Mouse (Mus musculus) embryo, embryonic 10.5 days (tissue): ENCODE measurements around the gene Cbs.
A peak's percentile ranks its signal among the peaks of the same experiment; 100 is the strongest.

ENCODE experiments used
- DNase-seq: peaks from one replicate; pipeline ENCODE4 v3.0.0-alpha.2; 2015; ENCODE audit warnings: low spot score

Gene Cbs

DNA sequence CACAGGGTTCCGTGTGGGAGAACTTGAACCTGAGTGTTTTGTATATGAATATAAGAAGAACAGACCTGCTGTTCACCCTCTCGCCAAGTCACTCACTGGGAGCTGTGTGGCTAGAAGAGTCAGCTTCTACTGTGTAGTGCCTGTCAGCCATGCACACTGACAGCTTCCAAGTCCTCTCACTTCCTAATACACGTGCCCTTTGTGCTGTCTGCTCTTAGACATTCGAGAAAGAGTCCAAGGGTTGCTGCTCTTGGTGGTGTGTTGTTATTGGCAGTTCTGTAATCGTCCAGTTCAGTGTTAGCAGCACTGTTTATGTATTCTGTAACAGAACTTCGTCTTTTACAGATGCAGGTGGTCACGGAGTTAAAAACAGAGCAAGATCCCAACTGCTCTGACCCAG, 48.9 kb downstream of the Cbs start:
- no peak for DNase-seq

DNA sequence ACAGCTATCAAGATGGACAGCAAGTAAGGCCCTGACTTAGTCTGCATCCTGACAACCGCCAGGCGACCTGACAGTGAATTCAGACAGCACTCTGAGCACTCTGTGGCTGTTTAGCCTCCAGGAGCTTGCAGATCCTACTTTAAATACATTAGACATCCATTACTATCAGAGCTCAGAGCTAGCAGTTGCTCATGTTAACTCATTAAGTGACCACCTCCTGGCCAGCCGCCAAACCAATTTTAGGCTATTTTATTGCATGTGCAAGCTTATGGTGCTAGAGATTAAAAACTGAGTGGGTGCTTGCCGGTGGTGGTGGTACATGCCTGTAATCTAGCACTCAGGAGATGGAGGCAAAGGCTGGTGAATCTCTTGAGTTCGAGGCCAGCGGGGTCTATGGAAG, 53.3 kb downstream of the Cbs start:
- no peak for DNase-seq

DNA sequence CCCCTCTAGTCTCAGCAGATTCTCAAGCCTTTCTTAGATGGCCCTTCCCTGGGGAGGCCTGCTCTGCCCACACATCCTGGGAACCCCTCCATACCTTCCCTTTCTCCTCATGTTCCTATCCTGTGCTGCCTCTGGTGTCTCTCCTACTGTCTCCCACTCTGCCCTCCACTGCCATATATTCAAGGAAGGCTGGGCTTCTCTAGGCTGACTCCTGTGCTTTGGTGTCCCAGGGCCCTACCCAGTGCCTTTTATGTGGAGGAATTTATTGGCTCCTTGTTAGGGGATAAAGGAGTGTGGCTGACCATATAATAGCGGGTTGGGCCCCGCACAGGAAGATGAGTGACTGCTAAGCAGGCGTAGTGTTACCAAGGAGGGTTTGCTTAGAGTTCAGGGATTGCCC, 53.9 kb downstream of the Cbs start:
- DNase-seq: no peak

DNA sequence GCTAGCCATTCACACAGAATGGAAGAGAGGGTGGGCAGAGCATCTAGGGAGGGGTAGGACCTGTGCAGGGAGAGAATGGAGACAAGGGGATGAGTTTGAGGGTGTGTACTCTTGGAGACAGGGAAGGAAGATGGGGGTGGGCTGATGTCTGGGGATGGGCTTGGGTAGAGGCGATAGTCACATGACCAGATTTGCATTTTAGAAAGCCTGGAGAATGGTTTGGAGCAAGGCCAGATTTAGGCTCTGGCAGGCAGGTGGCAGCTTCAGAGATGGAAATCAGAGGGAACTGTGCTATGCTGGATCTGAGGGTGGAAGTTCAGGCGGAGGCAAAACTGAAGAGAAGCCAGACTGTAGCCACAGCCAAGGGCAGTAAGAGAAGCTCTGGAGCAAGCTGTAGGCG, 56.7 kb downstream of the Cbs start:
- DNase-seq: no peak

DNA sequence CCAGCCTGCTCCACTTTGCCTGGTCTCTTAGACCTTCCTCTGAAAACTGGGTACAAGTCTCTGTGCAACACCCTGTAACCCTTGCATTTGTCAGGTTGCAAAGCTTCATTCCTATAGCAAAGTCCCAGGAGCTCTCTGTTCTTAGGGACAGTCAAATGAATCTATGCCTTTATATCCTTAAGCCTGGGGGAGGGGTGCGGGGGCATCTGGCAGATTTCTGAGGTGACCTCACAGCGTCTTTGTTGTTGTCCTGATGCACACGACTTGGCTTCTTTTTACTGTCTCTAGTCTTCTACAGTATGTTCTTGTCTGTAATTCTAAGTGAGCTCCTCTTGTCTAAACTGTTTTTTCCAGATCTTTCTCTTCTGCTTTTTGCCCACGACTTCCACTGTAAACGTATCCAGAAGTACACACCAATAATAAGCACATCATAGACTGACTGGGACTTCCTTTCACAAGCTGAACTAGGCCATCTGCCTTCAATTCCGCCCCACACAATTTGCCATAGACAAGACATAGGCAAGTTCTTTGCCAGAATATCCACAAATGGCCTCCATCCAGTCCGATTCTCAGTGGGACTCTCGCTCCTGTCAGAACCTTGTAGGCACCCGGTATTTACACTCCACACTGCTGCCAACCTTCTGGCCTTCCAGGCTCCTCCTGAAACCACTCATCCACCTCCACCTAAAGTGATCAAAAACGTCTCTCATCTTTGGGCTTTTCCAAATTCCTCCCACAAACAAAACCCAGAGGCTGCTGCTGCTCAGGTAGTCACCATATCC, 60.5 kb downstream of the Cbs start:
- DNase-seq: no peak

DNA sequence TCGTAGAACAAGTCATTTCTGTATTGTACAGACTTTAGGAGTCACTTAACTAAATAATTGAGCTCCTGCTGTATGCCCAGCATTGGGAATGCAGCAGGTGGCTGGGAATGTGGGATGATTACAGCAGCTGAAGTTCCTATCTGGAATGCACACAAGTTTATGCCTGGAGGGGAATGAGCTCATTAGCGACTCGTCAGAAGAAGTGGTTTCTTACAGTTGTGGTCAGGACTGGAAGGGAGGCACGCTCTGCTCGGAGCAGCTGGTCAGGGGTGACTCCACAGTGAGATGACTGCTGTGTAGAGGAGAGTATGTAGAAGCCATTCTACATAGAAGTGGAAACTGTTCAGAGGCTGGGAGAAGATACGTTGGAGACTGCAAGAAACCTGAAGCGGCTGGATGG, 62.4 kb downstream of the Cbs start:
- no peak for DNase-seq

DNA sequence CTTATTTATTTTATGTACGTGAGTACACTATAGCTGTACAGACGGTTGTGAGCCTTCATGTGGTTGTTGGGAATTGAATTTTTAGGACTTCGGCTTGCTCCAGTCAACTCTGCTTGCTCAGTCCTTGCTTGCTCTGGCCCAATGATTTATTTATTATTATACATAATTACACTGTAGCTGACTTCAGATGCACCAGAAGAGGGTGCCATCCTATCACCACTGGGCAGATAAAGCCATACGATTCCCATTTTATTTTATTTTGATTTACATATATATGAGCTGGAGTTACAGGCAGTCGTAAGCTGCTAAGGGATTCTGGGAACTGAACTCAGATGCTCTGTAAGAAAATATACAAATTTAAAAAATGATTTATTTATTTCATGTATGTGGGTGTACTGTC, 65.3 kb downstream of the Cbs start:
- no peak for DNase-seq

DNA sequence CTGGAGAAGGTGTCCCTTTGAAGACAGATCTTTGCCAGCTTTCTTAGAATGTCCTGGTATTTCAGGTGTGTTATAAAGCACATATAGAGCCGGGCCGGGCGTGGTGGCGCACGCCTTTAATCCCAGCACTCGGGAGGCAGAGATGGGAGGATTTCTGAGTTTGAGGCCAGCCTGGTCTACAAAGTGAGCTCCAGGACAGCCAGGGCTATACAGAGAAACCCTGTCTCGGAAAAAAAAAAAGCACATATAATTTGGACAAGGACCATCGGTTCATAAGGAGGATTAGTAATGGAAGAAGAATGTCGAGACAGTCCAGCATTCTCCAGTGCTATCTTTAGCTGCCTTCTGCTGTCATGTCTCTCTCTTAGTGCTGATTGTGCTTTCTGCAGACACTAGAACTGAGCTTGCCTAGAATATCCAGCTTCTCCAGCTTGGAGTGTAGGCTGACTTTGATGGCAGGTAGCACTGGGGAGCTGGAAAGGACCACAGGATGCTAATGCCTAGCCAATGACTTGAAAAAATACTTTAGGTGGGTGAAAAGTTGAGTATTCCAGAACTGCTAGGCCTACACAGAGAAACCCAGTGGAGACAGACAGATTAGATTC, 66.6 kb downstream of the Cbs start:
- peak; percentile 38 for DNase-seq

DNA sequence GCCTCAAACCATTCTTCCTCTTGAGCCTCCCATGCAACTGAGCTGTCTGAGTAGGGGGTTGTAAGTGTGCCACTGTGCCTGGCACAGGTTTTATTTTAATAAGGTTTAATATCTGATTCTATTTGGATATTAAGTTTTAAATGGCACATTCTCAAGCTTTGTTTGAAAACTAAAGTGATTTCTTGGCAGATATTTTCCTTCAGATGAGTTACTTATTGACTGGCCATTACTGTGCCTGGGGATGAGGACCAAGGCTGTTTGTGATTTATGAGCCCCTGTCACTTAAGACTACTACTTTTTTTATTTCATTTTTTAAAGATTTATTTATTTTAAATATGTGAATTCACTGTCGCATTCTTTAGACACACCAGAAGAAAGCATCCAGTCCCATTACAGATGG, 67.3 kb downstream of the Cbs start:
- DNase-seq: no peak

DNA sequence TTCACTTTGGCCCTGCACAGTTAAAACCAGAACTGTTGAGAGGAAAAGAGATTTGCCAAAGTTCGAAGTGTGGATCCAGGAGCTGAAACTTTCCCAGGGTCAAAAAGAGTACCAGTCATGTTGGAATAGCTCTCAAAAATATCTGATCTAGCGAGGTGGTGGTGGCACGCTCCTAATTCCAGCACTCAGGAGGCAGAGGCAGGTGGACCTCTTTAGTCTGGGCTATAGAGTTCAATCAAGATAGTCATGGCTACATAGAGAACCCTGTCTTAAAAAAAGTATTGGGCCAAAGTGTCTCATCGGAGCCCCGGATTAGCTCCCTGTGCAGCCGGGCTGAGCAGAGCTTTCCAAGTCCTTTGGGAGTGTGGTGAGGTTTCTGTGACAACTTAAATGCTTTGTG, 70.8 kb downstream of the Cbs start:
- DNase-seq: no peak

DNA sequence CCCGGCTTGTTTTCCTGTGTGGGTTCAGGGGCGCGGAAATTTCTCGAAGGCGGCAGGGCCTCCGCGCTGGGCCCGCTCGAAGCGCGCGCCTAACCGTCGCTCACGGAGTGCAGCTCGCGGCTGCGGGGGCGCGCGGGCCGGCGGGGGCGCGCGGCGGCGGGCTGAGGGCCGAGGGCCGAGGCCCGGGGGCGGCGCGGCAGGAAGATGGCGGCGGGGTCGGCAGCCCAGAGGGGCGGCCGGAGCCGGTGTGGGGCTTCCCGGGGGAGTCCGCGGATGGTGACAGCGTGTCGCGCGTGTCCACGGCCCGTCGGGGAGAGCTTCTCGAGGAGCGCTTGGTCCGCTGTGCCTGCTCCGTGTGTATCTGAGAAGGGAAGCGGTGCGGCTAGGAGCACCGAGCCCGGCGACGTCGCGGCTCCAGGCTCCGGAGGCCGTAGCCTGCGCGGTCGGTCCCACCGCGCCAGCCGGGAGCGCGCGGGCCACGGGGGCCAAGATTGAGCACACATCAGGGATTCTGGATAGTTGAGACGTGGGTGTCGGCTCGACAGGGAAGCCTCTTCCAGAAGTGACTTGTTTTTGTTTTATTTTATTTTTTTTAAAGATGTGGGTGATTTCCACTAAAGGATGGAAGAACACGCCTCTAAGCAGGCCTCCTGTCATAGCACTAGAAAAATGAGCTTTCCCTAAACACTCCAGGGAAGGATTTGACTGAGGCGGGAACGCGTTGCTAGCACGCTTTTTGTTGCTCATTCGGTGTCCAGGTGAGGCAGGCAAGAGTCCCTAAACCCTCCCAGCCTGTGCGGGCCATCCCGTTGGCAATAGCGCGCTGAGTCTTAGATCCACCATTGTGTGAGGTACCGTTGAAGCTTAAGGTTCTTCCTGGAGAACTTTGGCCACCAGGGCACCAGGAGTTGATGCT, 71.6 kb downstream of the Cbs start:
- peak; percentile 81 for DNase-seq

DNA sequence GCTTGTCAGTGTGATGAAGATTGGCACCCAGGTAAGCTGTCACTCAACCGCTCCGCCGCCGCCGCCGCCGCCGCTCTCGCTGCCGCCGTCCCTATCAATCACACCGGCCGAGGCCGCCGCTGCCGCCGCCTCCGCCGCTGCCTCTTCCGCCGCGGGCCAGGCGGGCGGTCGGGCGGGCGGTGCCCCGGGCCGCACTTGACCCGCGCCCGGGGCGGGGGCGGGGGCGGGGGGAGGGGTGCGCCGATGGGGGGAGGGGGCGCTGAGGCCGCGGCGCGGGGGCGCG, 72.2 kb downstream of the Cbs start:
- no peak for DNase-seq

DNA sequence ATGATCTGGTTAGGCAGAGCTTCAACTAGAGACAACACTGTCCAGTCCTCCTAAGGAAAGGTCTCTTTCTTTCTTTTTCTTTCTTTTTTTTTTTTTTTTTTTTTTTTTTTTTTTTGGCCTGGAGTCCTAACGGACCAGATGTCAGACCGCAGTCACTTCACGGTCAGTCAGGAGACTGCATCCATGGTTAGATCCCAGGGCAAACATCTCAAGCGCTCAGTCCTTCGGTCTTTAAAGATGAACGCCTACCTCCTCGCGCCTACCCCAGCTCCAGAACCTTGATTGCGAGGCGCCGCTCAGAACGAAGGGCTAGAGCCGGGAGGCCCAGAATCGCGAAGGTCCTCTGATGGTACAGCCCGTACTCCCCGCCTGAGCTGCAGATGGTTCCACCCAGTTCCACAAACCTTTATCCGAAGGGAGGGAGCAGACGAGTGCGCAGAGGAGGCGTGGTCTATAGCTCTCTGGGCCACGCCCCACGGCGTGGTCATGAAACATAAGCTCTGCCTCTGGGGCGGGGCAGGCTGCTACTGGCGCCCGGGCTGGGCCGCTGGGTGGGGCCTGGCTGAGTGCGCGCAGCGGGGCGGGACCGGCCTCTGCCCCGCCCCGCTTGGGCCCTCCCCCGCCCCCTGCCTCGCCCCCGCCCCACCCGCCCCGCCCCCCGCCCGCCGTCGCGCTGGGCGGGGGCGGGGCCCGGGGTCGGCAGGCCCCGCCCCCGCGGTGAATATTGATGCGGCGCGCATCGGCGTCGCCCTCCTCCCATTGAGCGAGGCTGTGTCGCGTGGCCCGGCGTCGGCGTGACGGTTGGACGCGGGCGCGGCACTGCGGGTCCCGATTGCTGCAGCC, 72.8 kb downstream of the Cbs start, which contains the start of gene Pknox1:
Pknox1 (plus strand) TSS at position 720 of the 843 bp plus-strand sequence.
- peak; percentile 100 for DNase-seq

DNA sequence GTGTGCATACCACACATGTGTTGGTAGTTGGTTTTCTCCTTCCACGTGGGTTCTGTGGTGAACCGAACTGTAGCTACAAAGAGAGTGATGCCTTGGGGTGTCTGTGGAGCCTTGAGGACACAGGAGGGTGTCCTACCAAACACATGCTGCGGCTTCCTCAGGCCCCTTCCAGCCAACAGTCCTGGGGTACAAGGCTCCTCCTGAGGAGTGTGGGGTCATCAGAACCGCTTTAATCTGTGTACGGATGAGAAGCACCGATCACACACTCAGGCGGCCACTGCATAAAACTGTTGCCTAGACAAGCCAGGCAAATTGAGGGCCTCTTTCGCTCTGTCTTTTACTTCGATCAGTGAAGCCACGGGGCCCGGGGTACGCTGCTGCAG, 73.4 kb downstream of the Cbs start:
- DNase-seq: peak; percentile 67

DNA sequence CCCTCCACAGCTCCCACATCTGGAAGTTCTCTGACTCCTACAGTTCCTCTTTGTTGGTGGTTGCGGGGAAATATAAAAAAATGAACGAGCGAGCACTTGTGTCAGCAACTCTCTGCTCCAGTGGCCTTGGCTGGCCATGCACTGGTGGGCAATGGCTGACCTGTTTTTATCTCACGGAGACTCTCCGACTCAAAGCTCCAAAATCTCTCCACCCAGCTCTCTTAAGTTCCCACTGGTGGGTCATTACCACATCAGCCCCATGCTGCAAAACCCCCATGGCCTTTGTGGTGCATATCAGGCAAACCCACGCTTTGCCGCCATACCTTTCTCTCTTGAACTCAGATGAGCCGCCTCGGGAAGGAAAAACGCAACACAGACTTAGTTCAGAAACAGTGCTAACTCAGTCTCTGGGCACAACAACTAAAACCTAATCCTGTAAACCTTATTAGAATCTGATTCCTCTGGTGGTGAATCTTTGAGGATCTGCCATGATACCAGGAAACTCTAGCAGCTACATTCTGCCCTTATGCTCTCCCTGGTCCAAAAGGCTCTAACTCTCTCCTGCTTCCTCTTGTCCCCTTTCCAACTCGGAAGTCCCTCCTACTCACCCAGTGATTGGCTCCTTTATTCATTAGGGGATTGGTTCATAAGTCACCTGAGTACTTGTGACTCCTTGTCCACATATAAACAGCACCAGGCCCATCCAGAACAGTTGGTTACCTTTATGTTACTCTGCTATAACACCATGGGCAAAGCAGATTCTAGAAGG, 77.8 kb downstream of the Cbs start:
- DNase-seq: no peak
